Mouse (Mus musculus): ENCODE data around the gene Psmb2. TPM values are rescaled to one million over a fixed set of nuclear protein-coding genes. Genes with fewer than 3 reads are reported as not detected.

Gene Psmb2
- total and polyA plus RNA-seq, 3 experiments: 225 to 447 (median 395) TPM

DNA sequence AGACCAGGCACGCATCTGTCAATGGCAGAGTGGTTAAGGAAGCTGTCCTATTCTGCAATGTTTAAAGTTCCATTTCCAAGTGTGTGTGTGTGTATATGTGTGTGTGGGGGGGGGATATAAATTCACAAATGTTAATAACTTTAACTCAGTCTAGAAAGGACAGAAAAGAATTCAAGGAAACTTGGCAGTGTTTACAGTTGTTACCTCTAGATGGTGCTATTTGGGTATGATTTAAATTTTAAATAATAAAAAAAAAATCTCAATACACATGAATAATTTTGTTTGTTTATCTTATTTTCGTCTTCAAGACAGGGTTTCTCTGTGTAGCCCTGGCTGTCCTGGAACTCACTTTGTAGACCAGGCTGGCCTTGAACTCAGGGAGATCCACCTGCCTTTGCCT, 45.5 kb upstream of the Psmb2 start:
- Histone ChIP-seq H3K4me2 (ENCODE audit: insufficient read depth, low read depth, poor library complexity, severe bottlenecking) (no peak overlapping the region), H3K9ac (ENCODE audit: insufficient read depth, low read depth) (no peak overlapping the region), H3K9me3 (replicated peaks; ENCODE audit: low read length) (no peaks in the 10 kb centered on the region), H3K79me2 (replicated peaks; ENCODE audit: control insufficient read depth, extremely low read depth, insufficient read depth, poor library complexity, severe bottlenecking) (no peaks in the 10 kb centered on the region), H3K36me3 (replicated peaks in 1 of 2; ENCODE audit: control insufficient read depth in 1 of 2, insufficient read depth in 1 of 2, low read length in 1 of 2) (no peaks in the 10 kb centered on the region), H3K4me1 (ENCODE audit: control insufficient read depth in 1 of 2, insufficient read depth in 2 of 2) (peaks cover 0 to 8% of the 10 kb centered on the region in 2 experiments; a peak in 2 of 4 replicates), H3K27ac (ENCODE audit: insufficient read depth, low read depth) (no peak overlapping the region), H3K4me3 (replicated peaks in 1 of 3; ENCODE audit: low read depth in 2 of 3, low read length in 2 of 3, poor library complexity in 1 of 3) (no peak overlapping the region), H3K27me3 (replicated peaks) (peaks cover 5% of the 10 kb centered on the region)
- TF ChIP-seq RAD21 (IDR thresholded peaks at IDR 0.05; ENCODE audit: low read depth, low read length): peak; percentile 46
- TF ChIP-seq JUN (IDR thresholded peaks at IDR 0.05; ENCODE audit: insufficient read depth, low read depth, low read length): no peak
- TF ChIP-seq CTCF (conservative IDR thresholded peaks at IDR 0.05 in 1 of 2, IDR thresholded peaks at IDR 0.05 in 1 of 2; ENCODE audit: low read depth in 2 of 2, low read length in 2 of 2): peak in 1 of 2 experiments; percentile 51; a peak in 2 of 4 replicates
- peak; percentile 63; the same call in 1 of the 2 replicates for TF ChIP-seq ZNF384 (IDR thresholded peaks at IDR 0.05; ENCODE audit: low read depth, low read length)
- no peak for DNase-seq (ENCODE audit: extremely low read depth)
- dilution Hi-C loops (cut with MboI; ENCODE audit: extremely low pct_ligation_motif_present, extremely low pct_unique_long_range_greater_than_20kb, low sequenced_read_pairs) (no loop called here), in situ Hi-C loops (cut with MboI; ENCODE audit: low pct_ligation_motif_present, low pct_unique_long_range_greater_than_20kb, low sequenced_read_pairs) (no loop called here)

- Histone ChIP-seq H3K9me3 (replicated peaks; ENCODE audit: low read length) (no peaks in the 10 kb centered on the region), H3K36me3 (replicated peaks in 1 of 2; ENCODE audit: control insufficient read depth in 1 of 2, insufficient read depth in 1 of 2, low read length in 1 of 2) (no peaks in the 10 kb centered on the region), H3K9ac (ENCODE audit: insufficient read depth, low read depth) (no peak overlapping the region), H3K79me2 (replicated peaks; ENCODE audit: control insufficient read depth, extremely low read depth, insufficient read depth, poor library complexity, severe bottlenecking) (no peaks in the 10 kb centered on the region), H3K4me1 (ENCODE audit: control insufficient read depth in 1 of 2, insufficient read depth in 2 of 2) (peaks cover 0 to under 1% of the 10 kb centered on the region in 2 experiments; a peak in 2 of 4 replicates), H3K4me2 (ENCODE audit: insufficient read depth, low read depth, poor library complexity, severe bottlenecking) (no peak overlapping the region), H3K27ac (ENCODE audit: insufficient read depth, low read depth) (no peak overlapping the region), H3K4me3 (replicated peaks in 1 of 3; ENCODE audit: low read depth in 2 of 3, low read length in 2 of 3, poor library complexity in 1 of 3) (no peak overlapping the region), H3K27me3 (replicated peaks) (peaks cover 7% of the 10 kb centered on the region)
- in situ Hi-C loops (cut with MboI; ENCODE audit: low pct_ligation_motif_present, low pct_unique_long_range_greater_than_20kb, low sequenced_read_pairs) (no loop called here), dilution Hi-C loops (cut with MboI; ENCODE audit: extremely low pct_ligation_motif_present, extremely low pct_unique_long_range_greater_than_20kb, low sequenced_read_pairs) (no loop called here)
- TF ChIP-seq SIN3A (IDR thresholded peaks at IDR 0.05; ENCODE audit: low read length) (no peak), TBP (conservative IDR thresholded peaks at IDR 0.05; ENCODE audit: low read depth, low read length) (peak; percentile 84)
- DNase-seq (ENCODE audit: extremely low read depth): no peak
Measured at GRCm38 (mm10) chr4:126632668-126633067, 44.8 kb upstream of the Psmb2 start.

- TF ChIP-seq MEF2A (IDR thresholded peaks at IDR 0.05; ENCODE audit: borderline replicate concordance, low read depth, low read length) (no peak), NELFE (IDR thresholded peaks at IDR 0.05; ENCODE audit: low read depth, low read length) (no peak), ZMIZ1 (IDR thresholded peaks at IDR 0.05; ENCODE audit: low read depth, low read length) (no peak), BHLHE40 (IDR thresholded peaks at IDR 0.05; ENCODE audit: low read depth, low read length) (no peak), E2F4 (IDR thresholded peaks at IDR 0.05; ENCODE audit: insufficient replicate concordance, low read depth, low read length) (no peak), KAT2A (IDR thresholded peaks at IDR 0.05; ENCODE audit: insufficient replicate concordance, low read length) (no peak), TBP (conservative IDR thresholded peaks at IDR 0.05; ENCODE audit: low read depth, low read length) (no peak), NRF1 (IDR thresholded peaks at IDR 0.05; ENCODE audit: low read depth, low read length) (no peak), ETS1 (conservative IDR thresholded peaks at IDR 0.05; ENCODE audit: low read depth, low read length) (no peak), SMC3 (IDR thresholded peaks at IDR 0.05; ENCODE audit: low read depth, low read length) (no peak), IRF4 (IDR thresholded peaks at IDR 0.05; ENCODE audit: low read depth, low read length) (no peak), GABPA (IDR thresholded peaks at IDR 0.05; ENCODE audit: insufficient replicate concordance, low read depth, low read length) (no peak), MAFK (IDR thresholded peaks at IDR 0.05; ENCODE audit: insufficient replicate concordance, low read length) (no peak), CTCF (conservative IDR thresholded peaks at IDR 0.05 in 1 of 2, IDR thresholded peaks at IDR 0.05 in 1 of 2; ENCODE audit: low read depth in 2 of 2, low read length in 2 of 2) (no peak), SIN3A (IDR thresholded peaks at IDR 0.05; ENCODE audit: low read length) (no peak)
- DNase-seq (ENCODE audit: extremely low read depth): no peak
- Histone ChIP-seq H3K4me2 (ENCODE audit: insufficient read depth, low read depth, poor library complexity, severe bottlenecking) (no peak overlapping the region), H3K4me3 (replicated peaks in 1 of 3; ENCODE audit: low read depth in 2 of 3, low read length in 2 of 3, poor library complexity in 1 of 3) (no peak overlapping the region), H3K9me3 (replicated peaks; ENCODE audit: low read length) (no peaks in the 10 kb centered on the region), H3K36me3 (replicated peaks in 1 of 2; ENCODE audit: control insufficient read depth in 1 of 2, insufficient read depth in 1 of 2, low read length in 1 of 2) (no peaks in the 10 kb centered on the region), H3K27me3 (replicated peaks) (peaks cover 7% of the 10 kb centered on the region), H3K4me1 (ENCODE audit: control insufficient read depth in 1 of 2, insufficient read depth in 2 of 2) (no peaks in the 10 kb centered on the region), H3K27ac (ENCODE audit: insufficient read depth, low read depth) (no peak overlapping the region), H3K9ac (ENCODE audit: insufficient read depth, low read depth) (no peak overlapping the region), H3K79me2 (replicated peaks; ENCODE audit: control insufficient read depth, extremely low read depth, insufficient read depth, poor library complexity, severe bottlenecking) (no peaks in the 10 kb centered on the region)
- dilution Hi-C loops (cut with MboI; ENCODE audit: extremely low pct_ligation_motif_present, extremely low pct_unique_long_range_greater_than_20kb, low sequenced_read_pairs): no loop called here
- in situ Hi-C loops (cut with MboI; ENCODE audit: low pct_ligation_motif_present, low pct_unique_long_range_greater_than_20kb, low sequenced_read_pairs): no loop called here
Measured at GRCm38 (mm10) chr4:126636330-126636729, 41.1 kb upstream of the Psmb2 start.
